Mouse (Mus musculus): ENCODE results near the gene H2al1b. TPM values are rescaled to one million over a fixed set of nuclear protein-coding genes. Genes with fewer than 3 reads are reported as not detected.
"Not testable (repeated sequence)": the region's sequence is repeated elsewhere in the genome, so short reads cannot be mapped to it uniquely, and the experiment has no call there.

Gene H2al1b
- polyA plus RNA-seq, 1 experiment from 2014 or later: not detected

DNA sequence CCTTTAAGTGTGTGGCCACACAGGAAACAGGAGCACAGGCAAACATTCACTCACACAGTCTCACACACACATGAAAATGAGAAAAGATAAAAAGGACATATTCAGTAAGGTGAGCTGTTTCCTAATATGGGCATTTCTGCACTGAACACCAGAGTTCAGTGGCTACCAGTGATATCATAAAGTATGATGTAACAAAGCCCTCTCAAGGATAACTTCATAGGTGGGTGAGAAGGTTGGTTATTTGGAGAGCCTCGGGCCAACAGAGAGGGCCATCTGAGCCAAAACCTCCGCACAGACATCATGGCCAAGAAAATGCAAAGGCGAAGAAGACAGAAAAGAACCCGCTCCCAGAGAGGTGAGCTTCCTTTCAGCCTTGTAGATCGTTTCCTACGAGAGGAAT, 19.0 kb downstream of the H2al1b start, which contains the start of gene H2al1h:
Gene H2al1h, plus strand, starts transcription at position 301 of the 400 bp plus-strand sequence.
- no CpG with 5 or more reads among the region's 6 CpGs for WGBS
- not testable (repeated sequence) for H3K4me2 ChIP-seq (ENCODE audit: low read depth); H3K36me3 ChIP-seq (ENCODE audit: control insufficient read depth, insufficient read depth, low read length); H3K9me3 ChIP-seq (ENCODE audit: control insufficient read depth, low read length); H3K4me1 ChIP-seq (ENCODE audit: control insufficient read depth, insufficient read depth, low read length); H3K4me3 ChIP-seq (ENCODE audit: low read depth, low read length); DNase-seq (ENCODE audit: low spot score); ATAC-seq (ENCODE audit: insufficient read depth, low FRiP score, low TSS enrichment); H3K9ac ChIP-seq (ENCODE audit: low read length); H3K27me3 ChIP-seq (ENCODE audit: control insufficient read depth, insufficient read depth, low read length); H3K27ac ChIP-seq (ENCODE audit: low read depth, low read length)

DNA sequence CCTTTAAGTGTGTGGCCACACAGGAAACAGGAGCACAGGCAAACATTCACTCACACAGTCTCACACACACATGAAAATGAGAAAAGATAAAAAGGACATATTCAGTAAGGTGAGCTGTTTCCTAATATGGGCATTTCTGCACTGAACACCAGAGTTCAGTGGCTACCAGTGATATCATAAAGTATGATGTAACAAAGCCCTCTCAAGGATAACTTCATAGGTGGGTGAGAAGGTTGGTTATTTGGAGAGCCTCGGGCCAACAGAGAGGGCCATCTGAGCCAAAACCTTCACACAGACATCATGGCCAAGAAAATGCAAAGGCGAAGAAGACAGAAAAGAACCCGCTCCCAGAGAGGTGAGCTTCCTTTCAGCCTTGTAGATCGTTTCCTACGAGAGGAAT, 22.1 kb downstream of the H2al1b start, which contains the start of gene H2al1i:
Gene H2al1i, plus strand, starts transcription at position 301 of the 400 bp plus-strand sequence.
- H3K4me1 ChIP-seq (ENCODE audit: control insufficient read depth, insufficient read depth, low read length); H3K9ac ChIP-seq (ENCODE audit: low read length); H3K4me2 ChIP-seq (ENCODE audit: low read depth); H3K27ac ChIP-seq (ENCODE audit: low read depth, low read length); H3K9me3 ChIP-seq (ENCODE audit: control insufficient read depth, low read length); H3K27me3 ChIP-seq (ENCODE audit: control insufficient read depth, insufficient read depth, low read length); H3K4me3 ChIP-seq (ENCODE audit: low read depth, low read length); ATAC-seq (ENCODE audit: insufficient read depth, low FRiP score, low TSS enrichment); H3K36me3 ChIP-seq (ENCODE audit: control insufficient read depth, insufficient read depth, low read length); DNase-seq (ENCODE audit: low spot score): not testable (repeated sequence)
- 100% methylated on average over 1 of the region's 5 CpGs for WGBS

- H3K9me3 ChIP-seq (ENCODE audit: control insufficient read depth, low read length); DNase-seq (ENCODE audit: low spot score); H3K4me2 ChIP-seq (ENCODE audit: low read depth); H3K27ac ChIP-seq (ENCODE audit: low read depth, low read length); H3K27me3 ChIP-seq (ENCODE audit: control insufficient read depth, insufficient read depth, low read length); H3K9ac ChIP-seq (ENCODE audit: low read length); H3K4me1 ChIP-seq (ENCODE audit: control insufficient read depth, insufficient read depth, low read length); H3K4me3 ChIP-seq (ENCODE audit: low read depth, low read length); ATAC-seq (ENCODE audit: insufficient read depth, low FRiP score, low TSS enrichment); H3K36me3 ChIP-seq (ENCODE audit: control insufficient read depth, insufficient read depth, low read length): not testable (repeated sequence)
- WGBS: 87% methylated on average over 2 of the region's 2 CpGs
These were observed 25.3 kb downstream of the H2al1b start, which contains the start of gene H2al1j for GRCm38 (mm10) chrX:11327522-11327921. Gene H2al1j (plus strand): TSS chrX:11327822.

DNA sequence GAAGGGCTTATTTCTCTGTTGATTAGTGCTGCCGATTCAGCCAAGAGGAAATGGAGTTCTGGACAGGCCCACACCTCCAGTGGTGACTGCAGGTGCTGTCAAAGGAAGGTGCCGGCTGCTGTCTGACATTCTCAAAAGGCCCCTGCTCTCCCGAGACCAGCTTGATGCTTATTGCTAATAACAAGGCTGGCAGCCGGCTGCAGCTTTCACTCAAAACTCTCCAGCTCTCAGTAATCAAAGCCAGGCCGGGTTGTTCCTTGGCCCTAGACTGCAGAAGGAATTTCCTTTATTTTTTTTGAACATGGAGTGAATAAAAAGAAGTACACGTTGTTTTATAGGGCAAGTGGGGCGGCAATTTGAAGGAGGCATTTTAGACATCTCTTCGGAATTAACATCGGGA, 43.5 kb downstream of the H2al1b start:
- H3K9me3 ChIP-seq (ENCODE audit: control insufficient read depth, low read length): no peaks in the 10 kb centered on the region
- no peaks in the 10 kb centered on the region for H3K4me1 ChIP-seq (ENCODE audit: control insufficient read depth, insufficient read depth, low read length)
- 72% methylated on average over 9 of the region's 9 CpGs for WGBS
- H3K27me3 ChIP-seq (ENCODE audit: control insufficient read depth, insufficient read depth, low read length): no peaks in the 10 kb centered on the region
- no peaks in the 10 kb centered on the region for H3K36me3 ChIP-seq (ENCODE audit: control insufficient read depth, insufficient read depth, low read length)
- DNase-seq (ENCODE audit: low spot score) (no peak), ATAC-seq (ENCODE audit: insufficient read depth, low FRiP score, low TSS enrichment) (no peak)
- no peak overlapping the region for H3K27ac ChIP-seq (ENCODE audit: low read depth, low read length)
- no peak overlapping the region for H3K4me3 ChIP-seq (ENCODE audit: low read depth, low read length)
- no peak overlapping the region for H3K4me2 ChIP-seq (ENCODE audit: low read depth)
- no peak overlapping the region for H3K9ac ChIP-seq (ENCODE audit: low read length)

DNA sequence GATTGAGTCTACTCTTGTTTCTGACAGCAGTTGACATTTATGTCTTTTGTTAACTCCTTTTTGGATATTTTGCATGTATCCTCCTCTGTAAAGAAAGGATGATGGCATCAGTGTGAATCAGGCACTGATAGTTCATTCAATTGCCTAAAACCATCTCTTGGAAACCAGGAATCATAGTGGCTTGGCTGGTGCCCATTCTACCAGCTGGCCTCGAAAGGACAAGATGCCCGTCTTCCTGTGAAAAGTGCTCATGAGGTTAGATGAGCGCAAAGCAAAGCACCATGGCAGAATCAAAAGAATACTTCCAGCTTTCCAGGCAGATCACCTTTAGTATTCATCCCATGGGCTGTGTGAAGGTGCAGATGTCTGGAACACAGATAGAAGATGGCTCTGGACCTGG, 44.5 kb downstream of the H2al1b start:
- Histone ChIP-seq H3K36me3 (ENCODE audit: control insufficient read depth, insufficient read depth, low read length) (no peaks in the 10 kb centered on the region), H3K27me3 (ENCODE audit: control insufficient read depth, insufficient read depth, low read length) (no peaks in the 10 kb centered on the region), H3K4me1 (ENCODE audit: control insufficient read depth, insufficient read depth, low read length) (no peaks in the 10 kb centered on the region), H3K9ac (ENCODE audit: low read length) (no peak overlapping the region), H3K9me3 (ENCODE audit: control insufficient read depth, low read length) (no peaks in the 10 kb centered on the region), H3K4me3 (ENCODE audit: low read depth, low read length) (no peak overlapping the region), H3K27ac (ENCODE audit: low read depth, low read length) (no peak overlapping the region), H3K4me2 (ENCODE audit: low read depth) (no peak overlapping the region)
- DNase-seq (ENCODE audit: low spot score) (no peak), ATAC-seq (ENCODE audit: insufficient read depth, low FRiP score, low TSS enrichment) (no peak)
- WGBS: 93% methylated on average over 3 of the region's 3 CpGs

Other genes with a start within 250 kb of the H2al1b start
- gene H2al1a, start 3.2 kb upstream of the H2al1b start, polyA plus RNA-seq (2014; fragmentation: Nextera tagmentation; extraction: Ambion mirVana): not detected in 2 replicates
- not detected in 2 replicates for gene H2al1c, start 3.2 kb downstream of the H2al1b start, polyA plus RNA-seq (2014; fragmentation: Nextera tagmentation; extraction: Ambion mirVana)
- gene H2al1d, start 6.4 kb downstream of the H2al1b start, polyA plus RNA-seq (2014; fragmentation: Nextera tagmentation; extraction: Ambion mirVana): not detected in 2 replicates
- gene H2al1e, start 9.5 kb downstream of the H2al1b start, polyA plus RNA-seq (2014; fragmentation: Nextera tagmentation; extraction: Ambion mirVana): not detected in 2 replicates
- not detected in 2 replicates for gene H2al1f, start 12.7 kb downstream of the H2al1b start, polyA plus RNA-seq (2014; fragmentation: Nextera tagmentation; extraction: Ambion mirVana)
- not detected in 2 replicates for gene H2al1g, start 15.8 kb downstream of the H2al1b start, polyA plus RNA-seq (2014; fragmentation: Nextera tagmentation; extraction: Ambion mirVana)
- not detected in 2 replicates for gene H2al1h, start 19.1 kb downstream of the H2al1b start, polyA plus RNA-seq (2014; fragmentation: Nextera tagmentation; extraction: Ambion mirVana)
- not detected in 2 replicates for gene H2al1i, start 22.2 kb downstream of the H2al1b start, polyA plus RNA-seq (2014; fragmentation: Nextera tagmentation; extraction: Ambion mirVana)
- not detected in 2 replicates for gene H2al1j, start 25.4 kb downstream of the H2al1b start, polyA plus RNA-seq (2014; fragmentation: Nextera tagmentation; extraction: Ambion mirVana)